Mouse (Mus musculus) T-cell, adult 2 months (primary cell): ENCODE data around the gene Tsnax.

ENCODE experiments used
- DNase-seq: peaks from one replicate; pipeline ENCODE4 v3.0.0; 2022; ENCODE audit warnings: low spot score

Gene Tsnax

GRCm38 (mm10) chr8:125012695-125013627 is at the start of gene Tsnax:
TSS of gene Tsnax (plus strand) at chr8:125012997.
- DNase-seq = peak; percentile 89

- no peak for DNase-seq
Measured at GRCm38 (mm10) chr8:124963246-124963645, 49.6 kb upstream of the Tsnax start.

GRCm38 (mm10) chr8:124964966-124965365 is 47.8 kb upstream of the Tsnax start:
- DNase-seq = no peak

GRCm38 (mm10) chr8:124970312-124970933 is 42.4 kb upstream of the Tsnax start:
- DNase-seq = no peak

- no peak for DNase-seq
Measured at GRCm38 (mm10) chr8:124973221-124973620, 39.6 kb upstream of the Tsnax start.

GRCm38 (mm10) chr8:124974254-124974653 is 38.5 kb upstream of the Tsnax start:
- DNase-seq = no peak

- DNase-seq = no peak
Measured at GRCm38 (mm10) chr8:124976211-124976610, 36.6 kb upstream of the Tsnax start.

- DNase-seq = no peak
Measured at GRCm38 (mm10) chr8:124978026-124978425, 34.8 kb upstream of the Tsnax start.

- no peak for DNase-seq
Measured at GRCm38 (mm10) chr8:124980036-124980435, 32.8 kb upstream of the Tsnax start.

GRCm38 (mm10) chr8:124980828-124981227 is 32.0 kb upstream of the Tsnax start:
- DNase-seq = no peak

GRCm38 (mm10) chr8:124990923-124991667 is 21.7 kb upstream of the Tsnax start:
- no peak for DNase-seq

GRCm38 (mm10) chr8:124991668-124991926 is 21.2 kb upstream of the Tsnax start:
- DNase-seq = no peak

GRCm38 (mm10) chr8:124995776-124996175 is 17.0 kb upstream of the Tsnax start:
- DNase-seq = no peak

GRCm38 (mm10) chr8:125024085-125024484 is 11.3 kb downstream of the Tsnax start:
- no peak for DNase-seq

- no peak for DNase-seq
Measured at GRCm38 (mm10) chr8:125027211-125027610, 14.4 kb downstream of the Tsnax start.

- DNase-seq = no peak
Measured at GRCm38 (mm10) chr8:125028841-125029240, 16.0 kb downstream of the Tsnax start.

GRCm38 (mm10) chr8:125031276-125031675 is 18.5 kb downstream of the Tsnax start:
- DNase-seq = no peak

GRCm38 (mm10) chr8:125034669-125035068 is 21.9 kb downstream of the Tsnax start:
- peak; percentile 57 for DNase-seq

GRCm38 (mm10) chr8:125037081-125037480 is 24.3 kb downstream of the Tsnax start:
- DNase-seq = no peak

- DNase-seq = no peak
Measured at GRCm38 (mm10) chr8:125038731-125039130, 25.9 kb downstream of the Tsnax start.

- no peak for DNase-seq
Measured at GRCm38 (mm10) chr8:125040587-125041375, 28.0 kb downstream of the Tsnax start.

- DNase-seq = no peak
Measured at GRCm38 (mm10) chr8:125041496-125041895, 28.7 kb downstream of the Tsnax start.
